Mouse (Mus musculus) urinary bladder, postnatal 10 days (tissue): ENCODE results near the gene Gtf2i.

Experiments used
- DNase-seq: peaks from one replicate; pipeline ENCODE4 v3.0.0; 2022; ENCODE audit warnings: low spot score

The Gtf2i gene

DNA sequence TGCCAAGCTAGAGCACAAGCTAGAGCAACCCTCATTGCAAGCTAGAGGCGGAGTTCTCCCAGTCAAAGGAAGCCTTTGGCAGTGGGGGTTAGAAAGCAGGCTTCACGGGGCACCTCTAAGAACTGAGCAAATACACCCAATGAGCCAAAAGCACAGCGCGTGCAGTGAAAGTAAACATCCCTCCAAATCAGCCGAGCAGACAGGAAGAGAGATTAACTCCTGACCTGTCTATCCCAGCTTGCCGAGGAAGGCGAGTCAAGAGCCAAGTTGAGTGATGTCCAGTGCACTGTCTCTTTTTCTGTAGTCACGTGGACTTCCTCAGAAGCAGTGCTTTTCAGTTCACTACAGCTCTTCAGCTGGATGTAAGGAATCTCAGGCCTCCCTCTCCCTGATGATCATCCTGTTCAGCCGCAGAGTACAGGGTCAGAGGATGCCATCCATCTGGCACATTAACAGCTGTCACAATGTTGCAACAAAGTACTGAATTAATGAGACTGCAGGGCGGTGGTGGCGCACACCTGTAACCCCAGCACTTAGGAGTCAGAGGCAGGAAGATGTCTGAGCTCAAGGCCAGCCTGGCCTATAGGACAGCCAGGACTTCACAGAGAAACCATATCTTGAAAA is 104.5 kb downstream of the Gtf2i start:
- DNase-seq = no peak

DNA sequence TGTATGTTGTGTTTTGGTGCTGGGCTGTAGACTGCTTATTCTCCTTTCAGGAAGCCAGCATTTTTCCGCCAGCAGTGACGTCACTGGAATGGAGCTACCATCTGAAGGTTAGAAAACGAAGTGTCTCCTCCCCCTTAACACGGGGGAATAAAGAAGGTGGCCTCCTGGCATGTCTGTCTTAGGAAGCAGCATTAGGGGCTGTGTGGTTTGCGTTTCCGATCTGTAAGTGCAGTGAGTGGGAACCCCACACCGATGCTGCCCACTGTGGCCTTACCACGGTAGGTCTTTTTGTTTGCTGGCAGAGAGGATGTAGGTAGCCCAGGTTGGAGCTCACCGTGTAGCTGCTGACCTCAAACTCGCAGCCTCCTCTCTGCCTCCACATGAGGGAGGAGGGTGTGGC is 107.8 kb downstream of the Gtf2i start:
- DNase-seq = no peak

DNA sequence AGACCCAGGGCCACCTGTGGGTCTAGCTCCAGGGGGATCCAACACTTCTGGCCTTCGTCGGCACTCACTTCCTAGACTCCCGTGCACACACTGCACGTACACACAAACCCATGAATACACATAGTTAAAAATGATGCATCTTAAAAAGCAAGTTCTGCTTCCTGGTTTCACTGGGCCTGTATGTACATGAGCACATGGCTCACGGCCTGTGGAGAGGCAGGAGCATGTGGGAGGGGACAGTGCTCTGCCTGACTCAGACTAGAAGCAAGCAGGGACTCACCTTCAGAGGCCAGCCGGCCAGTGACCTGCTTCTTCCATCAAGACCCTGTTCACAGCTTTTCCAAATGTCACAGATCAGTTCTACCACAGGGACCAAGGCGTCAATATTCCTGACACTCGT is 120.9 kb downstream of the Gtf2i start:
- no peak for DNase-seq

DNA sequence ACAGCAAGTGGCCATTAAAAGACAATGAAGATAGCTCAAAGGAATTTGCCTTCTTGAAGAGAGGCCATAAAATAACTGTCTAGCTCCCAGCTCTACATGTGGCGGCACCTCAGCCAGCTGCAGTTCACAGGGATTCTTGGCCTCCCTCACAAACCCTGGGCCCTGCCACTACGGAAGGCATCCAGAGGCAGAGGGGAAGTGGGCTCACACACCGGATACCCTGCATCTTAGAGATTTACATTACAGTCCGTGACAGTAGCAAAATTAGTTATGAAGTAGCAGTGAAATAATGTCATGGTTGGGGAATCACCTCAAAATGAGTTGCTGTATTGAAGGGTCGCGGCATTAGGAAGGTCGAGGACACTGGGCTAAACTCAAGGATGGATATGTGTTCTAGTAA is 126.0 kb downstream of the Gtf2i start:
- DNase-seq = no peak
